Mouse (Mus musculus): Measurements from ENCODE around the gene Cdk5r1. TPM values are rescaled to one million over a fixed set of nuclear protein-coding genes. Genes with fewer than 3 reads are reported as not detected.
"Not testable (repeated sequence)": the region's sequence is repeated elsewhere in the genome, so short reads cannot be mapped to it uniquely, and the experiment has no call there.

The Cdk5r1 gene
- polyA plus RNA-seq, 2 experiments: 2.8 to 12.3 TPM

- Histone ChIP-seq H3K9me3 (ENCODE audit: control insufficient read depth, low read length) (no peaks in the 10 kb centered on the region), H3K4me3 (replicated peaks; ENCODE audit: low read length) (no peak overlapping the region), H3K36me3 (ENCODE audit: control insufficient read depth, insufficient read depth, low read length) (peaks cover 28% of the 10 kb centered on the region), H3K4me2 (replicated peaks; ENCODE audit: low read depth, low read length, severe bottlenecking) (no peak overlapping the region), H3K9ac (ENCODE audit: low read depth, low read length, severe bottlenecking) (no peak overlapping the region), H3K4me1 (ENCODE audit: control insufficient read depth, insufficient read depth, low read length) (peaks cover 4% of the 10 kb centered on the region), H3K27ac (replicated peaks; ENCODE audit: low read depth, low read length) (no peak overlapping the region), H3K27me3 (ENCODE audit: control insufficient read depth, insufficient read depth, low read length) (no peaks in the 10 kb centered on the region)
- DNase-seq (ENCODE audit: low spot score) (no peak), ATAC-seq (ENCODE audit: low FRiP score, low read depth) (no peak)
- 96% methylated on average over 3 of the region's 3 CpGs for WGBS
- no peak for TF ChIP-seq POLR2A (IDR thresholded peaks at IDR 0.05; ENCODE audit: borderline replicate concordance, extremely low read depth, insufficient read depth, insufficient read length)
Observed at GRCm38 (mm10) chr11:80430366-80430910, 46.4 kb upstream of the Cdk5r1 start.

- H3K36me3 ChIP-seq (ENCODE audit: control insufficient read depth, insufficient read depth, low read length): peaks cover 61% of the 10 kb centered on the region
- H3K9ac ChIP-seq (ENCODE audit: low read depth, low read length, severe bottlenecking): no peak overlapping the region
- DNase-seq (ENCODE audit: low spot score): no peak
- TF ChIP-seq POLR2A (IDR thresholded peaks at IDR 0.05; ENCODE audit: borderline replicate concordance, extremely low read depth, insufficient read depth, insufficient read length): no peak
- no peak overlapping the region for H3K27ac ChIP-seq (replicated peaks; ENCODE audit: low read depth, low read length)
- H3K4me2 ChIP-seq (replicated peaks; ENCODE audit: low read depth, low read length, severe bottlenecking): no peak overlapping the region
- 90% methylated on average over 3 of the region's 3 CpGs for WGBS
- no peaks in the 10 kb centered on the region for H3K27me3 ChIP-seq (ENCODE audit: control insufficient read depth, insufficient read depth, low read length)
- H3K4me3 ChIP-seq (replicated peaks; ENCODE audit: low read length): no peak overlapping the region
- H3K4me1 ChIP-seq (ENCODE audit: control insufficient read depth, insufficient read depth, low read length): no peaks in the 10 kb centered on the region
- no peaks in the 10 kb centered on the region for H3K9me3 ChIP-seq (ENCODE audit: control insufficient read depth, low read length)
- no peak for ATAC-seq (ENCODE audit: low FRiP score, low read depth)
Observed at GRCm38 (mm10) chr11:80446916-80447315, 29.9 kb upstream of the Cdk5r1 start.

GRCm38 (mm10) chr11:80449859-80450258 is 27.0 kb upstream of the Cdk5r1 start:
- Histone ChIP-seq H3K9ac (ENCODE audit: low read depth, low read length, severe bottlenecking) (no peak overlapping the region), H3K4me2 (replicated peaks; ENCODE audit: low read depth, low read length, severe bottlenecking) (no peak overlapping the region), H3K27me3 (ENCODE audit: control insufficient read depth, insufficient read depth, low read length) (no peaks in the 10 kb centered on the region), H3K9me3 (ENCODE audit: control insufficient read depth, low read length) (no peaks in the 10 kb centered on the region), H3K36me3 (ENCODE audit: control insufficient read depth, insufficient read depth, low read length) (peaks cover 60% of the 10 kb centered on the region), H3K4me3 (replicated peaks; ENCODE audit: low read length) (no peak overlapping the region), H3K27ac (replicated peaks; ENCODE audit: low read depth, low read length) (no peak overlapping the region), H3K4me1 (ENCODE audit: control insufficient read depth, insufficient read depth, low read length) (no peaks in the 10 kb centered on the region)
- no peak for ATAC-seq (ENCODE audit: low FRiP score, low read depth)
- WGBS: 86% methylated on average over 2 of the region's 2 CpGs
- no peak for TF ChIP-seq POLR2A (IDR thresholded peaks at IDR 0.05; ENCODE audit: borderline replicate concordance, extremely low read depth, insufficient read depth, insufficient read length)
- peak; percentile 6 for DNase-seq (ENCODE audit: low spot score)

- Histone ChIP-seq H3K27me3 (ENCODE audit: control insufficient read depth, insufficient read depth, low read length) (no peaks in the 10 kb centered on the region), H3K36me3 (ENCODE audit: control insufficient read depth, insufficient read depth, low read length) (peaks cover 58% of the 10 kb centered on the region), H3K4me1 (ENCODE audit: control insufficient read depth, insufficient read depth, low read length) (no peaks in the 10 kb centered on the region), H3K9ac (ENCODE audit: low read depth, low read length, severe bottlenecking) (no peak overlapping the region), H3K27ac (replicated peaks; ENCODE audit: low read depth, low read length) (no peak overlapping the region), H3K9me3 (ENCODE audit: control insufficient read depth, low read length) (no peaks in the 10 kb centered on the region), H3K4me2 (replicated peaks; ENCODE audit: low read depth, low read length, severe bottlenecking) (no peak overlapping the region), H3K4me3 (replicated peaks; ENCODE audit: low read length) (no peak overlapping the region)
- no peak for TF ChIP-seq POLR2A (IDR thresholded peaks at IDR 0.05; ENCODE audit: borderline replicate concordance, extremely low read depth, insufficient read depth, insufficient read length)
- DNase-seq (ENCODE audit: low spot score) (no peak), ATAC-seq (ENCODE audit: low FRiP score, low read depth) (no peak)
- 93% methylated on average over 3 of the region's 3 CpGs for WGBS
Observed at GRCm38 (mm10) chr11:80452242-80452641, 24.6 kb upstream of the Cdk5r1 start.

GRCm38 (mm10) chr11:80453198-80453597 is 23.6 kb upstream of the Cdk5r1 start:
- ATAC-seq (ENCODE audit: low FRiP score, low read depth) (no peak), DNase-seq (ENCODE audit: low spot score) (no peak)
- no peak for TF ChIP-seq POLR2A (IDR thresholded peaks at IDR 0.05; ENCODE audit: borderline replicate concordance, extremely low read depth, insufficient read depth, insufficient read length)
- 100% methylated on average over 1 of the region's 1 CpGs for WGBS
- no peak overlapping the region for H3K9ac ChIP-seq (ENCODE audit: low read depth, low read length, severe bottlenecking)
- H3K27ac ChIP-seq (replicated peaks; ENCODE audit: low read depth, low read length): no peak overlapping the region
- no peaks in the 10 kb centered on the region for H3K4me1 ChIP-seq (ENCODE audit: control insufficient read depth, insufficient read depth, low read length)
- H3K4me3 ChIP-seq (replicated peaks; ENCODE audit: low read length): no peak overlapping the region
- no peaks in the 10 kb centered on the region for H3K9me3 ChIP-seq (ENCODE audit: control insufficient read depth, low read length)
- peaks cover 59% of the 10 kb centered on the region for H3K36me3 ChIP-seq (ENCODE audit: control insufficient read depth, insufficient read depth, low read length)
- H3K4me2 ChIP-seq (replicated peaks; ENCODE audit: low read depth, low read length, severe bottlenecking): no peak overlapping the region
- H3K27me3 ChIP-seq (ENCODE audit: control insufficient read depth, insufficient read depth, low read length): no peaks in the 10 kb centered on the region

GRCm38 (mm10) chr11:80463605-80464130 is 13.2 kb upstream of the Cdk5r1 start:
- ATAC-seq (ENCODE audit: low FRiP score, low read depth); H3K4me1 ChIP-seq (ENCODE audit: control insufficient read depth, insufficient read depth, low read length); H3K9me3 ChIP-seq (ENCODE audit: control insufficient read depth, low read length); H3K4me2 ChIP-seq (replicated peaks; ENCODE audit: low read depth, low read length, severe bottlenecking); DNase-seq (ENCODE audit: low spot score); H3K4me3 ChIP-seq (replicated peaks; ENCODE audit: low read length); H3K9ac ChIP-seq (ENCODE audit: low read depth, low read length, severe bottlenecking); H3K27me3 ChIP-seq (ENCODE audit: control insufficient read depth, insufficient read depth, low read length); H3K27ac ChIP-seq (replicated peaks; ENCODE audit: low read depth, low read length): not testable (repeated sequence)
- 88% methylated on average over 4 of the region's 4 CpGs for WGBS
- H3K36me3 ChIP-seq (ENCODE audit: control insufficient read depth, insufficient read depth, low read length): peaks cover 86% of the 10 kb centered on the region

Data from limb, embryonic 14.5 days (tissue).